Mouse (Mus musculus): ENCODE data around the gene Hpn.

GRCm38 (mm10) chr7:31148086-31148485, 33.0 kb upstream of the Hpn start:
- no peak for TF ChIP-seq CTCF (IDR thresholded peaks at IDR 0.05; ENCODE audit: insufficient read depth, low read depth, low read length)
- TF ChIP-seq POLR2A (IDR thresholded peaks at IDR 0.05; ENCODE audit: insufficient read depth, low read depth, low read length) = no peak
